Mouse (Mus musculus) embryonic facial prominence, embryonic 11.5 days (tissue): Measurements from ENCODE around the gene Ffar1. TPM values are rescaled to one million over a fixed set of nuclear protein-coding genes. Genes with fewer than 3 reads are reported as not detected.

Experiments
- ATAC-seq: fragments of 200-750 bp; cut with Nextera tagmentation; replicated peaks from 2 replicates; pipeline ENCODE4 v1.8.0; 2017; ENCODE audit warnings: low read depth; ENCODE audit not compliant: insufficient number of reproducible peaks, low FRiP score, low TSS enrichment
- DNase-seq: peaks from one replicate; pipeline ENCODE4 v3.0.0-alpha.2; 2015; ENCODE audit warnings: low spot score
- H3K27ac ChIP-seq: fragments of 300-500 bp; sonication (generic); replicated peaks from 2 replicates; pipeline ENCODE4 v1.5.1; 2014; ENCODE audit warnings: mild to moderate bottlenecking, low read depth, low read length, control low read depth
- H3K27me3 ChIP-seq: fragments of 300-500 bp; sonication (generic); 2 replicates; pipeline ENCODE4 v1.6.1; 2014; ENCODE audit warnings: mild to moderate bottlenecking, low read length, moderate library complexity, mixed read lengths; ENCODE audit not compliant: control insufficient read depth, insufficient read depth
- H3K36me3 ChIP-seq: fragments of 300-500 bp; sonication (generic); replicated peaks from 2 replicates; pipeline ENCODE4 v1.6.1; 2014; ENCODE audit warnings: low read depth, mild to moderate bottlenecking, low read length, moderate library complexity, mixed read lengths; ENCODE audit not compliant: control insufficient read depth, insufficient read depth
- H3K4me1 ChIP-seq: fragments of 300-500 bp; sonication (generic); 2 replicates; pipeline ENCODE4 v1.6.1; 2014; ENCODE audit warnings: low read length, mixed read lengths; ENCODE audit not compliant: control insufficient read depth, insufficient read depth
- H3K4me2 ChIP-seq: fragments of 300-500 bp; sonication (generic); 2 replicates; pipeline ENCODE4 v1.6.1; 2014; ENCODE audit warnings: low read depth, mild to moderate bottlenecking, control low read depth, low read length, moderate library complexity
- H3K4me3 ChIP-seq: fragments of 300-500 bp; sonication (generic); 2 replicates; pipeline ENCODE4 v1.5.1; 2014; ENCODE audit warnings: low read depth, low read length, control low read depth
- H3K9ac ChIP-seq: fragments of 300-500 bp; sonication (generic); replicated peaks from 2 replicates; pipeline ENCODE4 v1.6.1; 2014; ENCODE audit warnings: mild to moderate bottlenecking, control low read depth, low read length
- H3K9me3 ChIP-seq: fragments of 300-500 bp; sonication (generic); replicated peaks from 2 replicates; pipeline ENCODE4 v1.6.1; 2016; ENCODE audit warnings: mild to moderate bottlenecking, low read length, inconsistent platforms, mixed read lengths; ENCODE audit not compliant: control insufficient read depth
- WGBS: fragments of 180-500 bp; shearing (Covaris S2); extraction: QIAGEN DNeasy Blood & Tissue Kit; methylation state at CpG from one replicate; pipeline ENCODE4 v1.1.7; 2014; 5-methylcytosine and 5-hydroxymethylcytosine counted together
- polyA plus RNA-seq: library from polyadenylated mRNA; unstranded; fragments of >200 nt; fragmentation: Nextera tagmentation; extraction: Ambion mirVana; gene quantifications from 2 replicates; pipeline ENCODE4 v1.2.1, GENCODE M21; 2014

Ffar1 gene
- polyA plus RNA-seq, 1 experiment from 2014 or later: not detected

- Histone ChIP-seq H3K27ac (no peak overlapping the region), H3K9ac (no peak overlapping the region), H3K4me3 (no peak overlapping the region), H3K36me3 (no peaks in the 10 kb centered on the region), H3K4me2 (no peak overlapping the region), H3K27me3 (no peaks in the 10 kb centered on the region), H3K9me3 (no peaks in the 10 kb centered on the region), H3K4me1 (no peaks in the 10 kb centered on the region)
- WGBS: 61% methylated on average over 6 of the region's 6 CpGs
- ATAC-seq: no peak
- DNase-seq: no peak
Measured at GRCm38 (mm10) chr7:30820131-30820530, 41.2 kb downstream of the Ffar1 start.

DNA sequence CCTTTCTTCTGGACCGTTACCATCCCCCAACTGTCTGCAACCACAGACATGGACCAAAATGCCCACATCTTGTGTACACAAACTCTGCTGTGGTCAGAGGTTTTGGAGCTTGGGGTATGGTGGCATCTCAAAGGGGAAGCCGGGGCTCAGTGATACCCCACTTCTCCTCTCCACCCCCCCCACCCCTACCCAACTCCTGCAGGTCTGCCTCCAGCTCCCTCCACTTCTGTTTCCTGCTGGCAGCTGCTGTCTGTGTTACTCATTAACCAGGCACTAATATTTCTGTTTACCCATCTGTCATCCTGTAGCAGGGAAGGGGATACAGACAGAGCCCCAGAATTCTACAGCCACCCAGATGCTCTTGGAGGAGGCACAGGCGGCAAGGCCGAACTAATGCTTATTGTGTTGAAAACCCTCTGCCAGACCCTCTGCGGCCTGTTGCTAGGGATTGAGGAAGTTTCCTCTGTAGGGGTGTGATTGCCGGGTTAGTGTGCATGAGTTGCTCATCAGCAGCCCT is 49.0 kb downstream of the Ffar1 start:
- H3K9me3 ChIP-seq: no peaks in the 10 kb centered on the region; the same call in 1 of the 2 replicates
- no peak for DNase-seq
- no peaks in the 10 kb centered on the region for H3K36me3 ChIP-seq
- no peak overlapping the region for H3K4me2 ChIP-seq
- no peak overlapping the region for H3K9ac ChIP-seq
- ATAC-seq: no peak
- H3K4me3 ChIP-seq: no peak overlapping the region
- WGBS: 70% methylated on average over 6 of the region's 6 CpGs
- H3K27ac ChIP-seq: no peak overlapping the region
- no peaks in the 10 kb centered on the region for H3K27me3 ChIP-seq
- no peaks in the 10 kb centered on the region for H3K4me1 ChIP-seq

- no peaks in the 10 kb centered on the region for H3K36me3 ChIP-seq
- WGBS: 61% methylated on average over 9 of the region's 9 CpGs
- ATAC-seq: no peak
- no peak for DNase-seq
- H3K27me3 ChIP-seq: no peaks in the 10 kb centered on the region
- H3K27ac ChIP-seq: no peak overlapping the region
- no peak overlapping the region for H3K4me3 ChIP-seq
- no peak overlapping the region for H3K9ac ChIP-seq
- H3K4me2 ChIP-seq: no peak overlapping the region
- no peaks in the 10 kb centered on the region for H3K4me1 ChIP-seq
- no peaks in the 10 kb centered on the region; the same call in 1 of the 2 replicates for H3K9me3 ChIP-seq
Measured at GRCm38 (mm10) chr7:30811757-30812290, 49.5 kb downstream of the Ffar1 start.

DNA sequence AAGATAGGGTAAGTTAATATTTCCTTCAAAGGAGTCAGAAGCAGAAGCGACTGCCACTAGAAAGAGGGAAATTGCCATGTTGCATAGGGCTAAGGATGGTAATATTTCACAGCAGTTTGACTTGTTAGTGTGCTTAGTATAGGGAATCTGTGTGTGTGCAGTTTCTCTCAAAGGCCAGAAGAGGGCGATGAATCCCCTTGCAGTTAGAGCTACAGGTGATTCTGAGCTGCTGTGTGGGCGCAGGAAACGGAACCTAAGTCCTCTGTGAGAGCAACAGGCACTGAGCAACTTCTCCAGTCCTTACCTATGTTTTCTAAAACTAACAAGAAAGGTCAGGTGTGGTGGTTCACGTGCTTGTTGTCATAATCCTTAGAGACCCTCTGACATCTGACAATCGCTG is 51.0 kb downstream of the Ffar1 start:
- DNase-seq: no peak
- H3K9ac ChIP-seq: no peak overlapping the region
- H3K36me3 ChIP-seq: no peaks in the 10 kb centered on the region
- H3K27me3 ChIP-seq: no peaks in the 10 kb centered on the region
- H3K4me3 ChIP-seq: no peak overlapping the region
- H3K4me1 ChIP-seq: no peaks in the 10 kb centered on the region
- no peak for ATAC-seq
- 51% methylated on average over 6 of the region's 6 CpGs for WGBS
- H3K4me2 ChIP-seq: no peak overlapping the region
- no peak overlapping the region for H3K27ac ChIP-seq
- no peaks in the 10 kb centered on the region; the same call in 1 of the 2 replicates for H3K9me3 ChIP-seq

Other genes starting within 250 kb of the Ffar1 start
- 0.14 and 0.35 TPM in 2 replicates for gene Upk1a, start 248.7 kb downstream of the Ffar1 start, polyA plus RNA-seq
- 700 and 782 TPM in 2 replicates for gene Cox6b1, start 235.4 kb downstream of the Ffar1 start, polyA plus RNA-seq
- 0.20 TPM in 1 of 2 replicates, not detected in the other for gene Etv2, start 225.7 kb downstream of the Ffar1 start, polyA plus RNA-seq
- gene Rbm42, start 211.2 kb downstream of the Ffar1 start, polyA plus RNA-seq: 108 and 118 TPM in 2 replicates
- gene Haus5, start 196.6 kb downstream of the Ffar1 start, polyA plus RNA-seq: 50.1 and 53.1 TPM in 2 replicates
- not detected in 2 replicates for gene Pmis2, start 190.0 kb downstream of the Ffar1 start, polyA plus RNA-seq
- gene 2200002J24Rik, start 162.6 kb downstream of the Ffar1 start, polyA plus RNA-seq: not detected in 2 replicates
- gene Atp4a, start 149.4 kb downstream of the Ffar1 start, polyA plus RNA-seq: 0.26 TPM in 1 of 2 replicates, not detected in the other
- gene Tmem147, start 132.0 kb downstream of the Ffar1 start, polyA plus RNA-seq: 129 and 145 TPM in 2 replicates
- gene Gapdhs, start 117.9 kb downstream of the Ffar1 start, polyA plus RNA-seq: 0.24 TPM in 1 of 2 replicates, not detected in the other
- 1.0 and 2.0 TPM in 2 replicates for gene Sbsn, start 110.1 kb downstream of the Ffar1 start, polyA plus RNA-seq
- gene Dmkn, start 97.8 kb downstream of the Ffar1 start, polyA plus RNA-seq: not detected in 2 replicates
- not detected in 2 replicates for gene Krtdap, start 73.7 kb downstream of the Ffar1 start, polyA plus RNA-seq
- not detected in 2 replicates for gene Ffar2, start 37.8 kb downstream of the Ffar1 start, polyA plus RNA-seq
- not detected in 2 replicates for gene Ffar3, start 5.4 kb downstream of the Ffar1 start, polyA plus RNA-seq
- gene Cd22, start 18.8 kb upstream of the Ffar1 start, polyA plus RNA-seq: not detected in 2 replicates
- 0.17 and 0.42 TPM in 2 replicates for gene Mag, start 53.3 kb upstream of the Ffar1 start, polyA plus RNA-seq
- not detected in 2 replicates for gene Hamp2, start 63.1 kb upstream of the Ffar1 start, polyA plus RNA-seq
- gene Hamp, start 82.5 kb upstream of the Ffar1 start, polyA plus RNA-seq: not detected in 2 replicates
- 21.9 and 25.9 TPM in 2 replicates for gene Usf2, start 95.2 kb upstream of the Ffar1 start, polyA plus RNA-seq
- 18.9 and 20.5 TPM in 2 replicates for gene Lsr, start 111.9 kb upstream of the Ffar1 start, polyA plus RNA-seq
- gene Fam187b, start 112.2 kb upstream of the Ffar1 start, polyA plus RNA-seq: 1.6 and 1.8 TPM in 2 replicates
- gene Fxyd5, start 180.9 kb upstream of the Ffar1 start, polyA plus RNA-seq: 10.3 and 12.5 TPM in 2 replicates
- gene Fxyd7, start 189.9 kb upstream of the Ffar1 start, polyA plus RNA-seq: 8.7 and 11.2 TPM in 2 replicates
- gene Fxyd1, start 195.6 kb upstream of the Ffar1 start, polyA plus RNA-seq: 11.8 and 12.0 TPM in 2 replicates
- gene Lgi4, start 197.8 kb upstream of the Ffar1 start, polyA plus RNA-seq: 1.2 and 1.5 TPM in 2 replicates
- gene Fxyd3, start 215.1 kb upstream of the Ffar1 start, polyA plus RNA-seq: 11.8 TPM in 2 replicates